Mouse (Mus musculus) stomach, postnatal 0 days (tissue): Measurements from ENCODE around the gene Zfp362. TPM values are rescaled to one million over a fixed set of nuclear protein-coding genes. Genes with fewer than 3 reads are reported as not detected.

Experiments
- ATAC-seq: fragments of 200-750 bp; cut with Nextera tagmentation; 2 replicates; pipeline ENCODE4 v1.8.0; 2017; ENCODE audit not compliant: low FRiP score, low TSS enrichment
- DNase-seq: peaks from one replicate; pipeline ENCODE4 v3.0.0-alpha.2; 2016; ENCODE audit warnings: low spot score
- H3K27ac ChIP-seq: fragments of 300-500 bp; sonication (generic); replicated peaks from 2 replicates; pipeline ENCODE4 v1.5.1; 2014; ENCODE audit warnings: mild to moderate bottlenecking, control low read depth
- H3K27me3 ChIP-seq: fragments of 300-500 bp; sonication (generic); 2 replicates; pipeline ENCODE4 v1.6.1; 2014; ENCODE audit warnings: low read length; ENCODE audit not compliant: control insufficient read depth, insufficient read depth
- H3K36me3 ChIP-seq: fragments of 300-500 bp; sonication (generic); 2 replicates; pipeline ENCODE4 v1.6.1; 2014; ENCODE audit warnings: low read length, mixed read lengths; ENCODE audit not compliant: control insufficient read depth, insufficient read depth
- H3K4me1 ChIP-seq: fragments of 300-500 bp; sonication (generic); replicated peaks from 2 replicates; pipeline ENCODE4 v1.6.1; 2014; ENCODE audit warnings: antibody characterized with exemption; ENCODE audit not compliant: control insufficient read depth, insufficient read depth
- H3K4me2 ChIP-seq: fragments of 300-500 bp; sonication (generic); replicated peaks from 2 replicates; pipeline ENCODE4 v1.6.1; 2014; ENCODE audit warnings: low read depth, mild to moderate bottlenecking, control low read depth, moderate library complexity
- H3K4me3 ChIP-seq: fragments of 300-500 bp; sonication (generic); 2 replicates; pipeline ENCODE4 v1.5.1; 2014; ENCODE audit warnings: low read depth, low read length, control low read depth
- H3K9ac ChIP-seq: fragments of 300-500 bp; sonication (generic); 2 replicates; pipeline ENCODE4 v1.6.1; 2014; ENCODE audit warnings: mild to moderate bottlenecking, low read length, control low read depth, mixed read lengths
- H3K9me3 ChIP-seq: fragments of 300-500 bp; sonication (generic); 2 replicates; pipeline ENCODE4 v1.6.1; 2016; ENCODE audit warnings: low read length; ENCODE audit not compliant: control insufficient read depth
- CTCF ChIP-seq: IDR thresholded peaks from 2 replicates; pipeline ENCODE4 v1.5.1; 2016; ENCODE audit warnings: antibody characterized with exemption, low read depth, mild to moderate bottlenecking, moderate library complexity
- EP300 ChIP-seq: optimal IDR thresholded peaks from 2 replicates; pipeline ENCODE3; 2016; ENCODE audit warnings: antibody characterized with exemption
- WGBS: fragments of 180-500 bp; shearing (Covaris S2); extraction: QIAGEN DNeasy Blood & Tissue Kit; methylation state at CpG from one replicate; pipeline ENCODE4 v1.1.7; 2014; 5-methylcytosine and 5-hydroxymethylcytosine counted together
- polyA plus RNA-seq: library from polyadenylated mRNA; unstranded; fragments of >200 nt; fragmentation: Nextera tagmentation; extraction: Ambion mirVana; gene quantifications from 2 replicates; pipeline ENCODE4 v1.2.1, GENCODE M21; 2015

The Zfp362 gene
- polyA plus RNA-seq, 1 experiment from 2014 or later: 11.3 TPM

DNA sequence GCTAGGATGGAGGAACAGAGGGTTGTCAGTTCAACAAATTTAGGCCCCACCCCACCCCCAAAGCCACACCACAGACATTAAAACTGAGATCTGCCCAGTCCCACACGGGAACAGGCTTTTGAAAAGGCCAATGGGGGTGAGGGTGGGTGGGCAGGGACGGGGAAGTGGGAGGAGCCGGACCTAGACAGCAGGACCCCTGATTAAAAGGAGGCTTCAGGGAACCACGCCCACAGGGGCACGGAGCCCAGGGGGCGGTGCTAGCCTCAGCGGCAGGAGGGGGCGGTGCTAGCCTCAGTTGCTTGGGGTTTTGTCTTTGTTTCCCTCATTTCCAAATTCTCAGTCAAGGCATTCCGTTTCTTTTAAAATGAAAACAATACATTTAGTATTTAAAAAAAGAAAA, 10.2 kb downstream of the Zfp362 start:
- H3K4me3 ChIP-seq: no peak overlapping the region
- no peak overlapping the region for H3K27ac ChIP-seq
- no peaks in the 10 kb centered on the region for H3K9me3 ChIP-seq
- H3K36me3 ChIP-seq: 0 out of 2 replicates have a peak, but pooled peaks cover 2% of the 10 kb centered on the region
- TF ChIP-seq EP300 (no peak), CTCF (no peak)
- no peaks in the 10 kb centered on the region for H3K27me3 ChIP-seq
- H3K4me1 ChIP-seq: no peaks in the 10 kb centered on the region
- no peak overlapping the region for H3K9ac ChIP-seq
- 20% methylated on average over 9 of the region's 9 CpGs for WGBS
- ATAC-seq (no peak; the same call in 1 of the 2 replicates), DNase-seq (peak; percentile 36)
- no peak overlapping the region; the same call in 1 of the 2 replicates for H3K4me2 ChIP-seq

DNA sequence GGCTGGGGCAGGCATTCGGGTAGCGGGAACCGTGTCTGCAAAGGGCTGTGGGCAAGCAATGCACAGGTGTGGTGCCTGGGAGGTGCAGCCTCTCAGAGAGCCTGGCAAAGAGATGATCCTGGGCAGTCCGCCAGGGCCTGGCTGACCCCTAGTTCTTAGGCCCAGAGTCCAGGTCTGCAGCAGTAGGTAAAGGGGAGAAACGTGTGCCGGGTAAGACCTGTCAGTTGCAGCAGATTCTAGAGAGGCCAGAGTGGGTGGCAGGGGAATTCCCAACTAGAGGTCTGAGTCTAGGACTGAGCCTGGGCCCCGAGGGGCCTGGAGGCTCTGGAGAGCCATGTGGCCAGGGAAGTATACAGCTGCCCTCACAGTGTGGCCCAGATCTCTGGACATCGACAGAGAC, 11.6 kb downstream of the Zfp362 start:
- ATAC-seq (no peak), DNase-seq (no peak)
- H3K9ac ChIP-seq: no peak overlapping the region
- TF ChIP-seq CTCF: no peak
- TF ChIP-seq EP300: no peak
- H3K27me3 ChIP-seq: no peaks in the 10 kb centered on the region
- H3K27ac ChIP-seq: no peak overlapping the region
- H3K4me1 ChIP-seq: no peaks in the 10 kb centered on the region
- H3K9me3 ChIP-seq: no peaks in the 10 kb centered on the region
- no peak overlapping the region for H3K4me2 ChIP-seq
- H3K36me3 ChIP-seq: 0 out of 2 replicates have a peak, but pooled peaks cover 2% of the 10 kb centered on the region
- WGBS: 80% methylated on average over 8 of the region's 8 CpGs
- H3K4me3 ChIP-seq: no peak overlapping the region

DNA sequence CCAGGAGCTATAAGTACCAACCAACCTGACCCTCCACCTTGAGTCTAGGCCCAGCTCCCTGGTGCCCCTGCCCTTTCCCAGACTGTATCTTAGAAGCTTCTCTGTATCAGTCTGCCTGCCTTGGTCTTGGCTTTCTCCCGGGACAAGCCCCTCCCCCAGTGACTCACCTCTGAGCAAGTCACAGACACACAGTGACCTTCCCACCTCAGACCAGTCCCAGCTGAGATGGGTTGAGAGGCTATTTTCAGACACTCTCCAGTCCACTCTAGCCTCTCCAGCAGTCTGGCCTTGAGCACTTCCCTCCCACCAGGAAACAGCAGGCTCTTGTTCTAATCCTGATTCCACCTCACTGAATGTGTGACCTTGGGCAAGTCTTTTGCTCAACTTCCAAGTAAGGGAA, 12.1 kb downstream of the Zfp362 start:
- H3K4me1 ChIP-seq: no peaks in the 10 kb centered on the region
- 0 out of 2 replicates have a peak, but pooled peaks cover 2% of the 10 kb centered on the region for H3K36me3 ChIP-seq
- no peak overlapping the region for H3K9ac ChIP-seq
- H3K9me3 ChIP-seq: no peaks in the 10 kb centered on the region
- no peak overlapping the region for H3K4me2 ChIP-seq
- H3K27ac ChIP-seq: no peak overlapping the region
- 5% methylated on average over 1 of the region's 1 CpGs for WGBS
- TF ChIP-seq EP300: no peak
- peak; percentile 40 for DNase-seq
- H3K4me3 ChIP-seq: no peak overlapping the region
- ATAC-seq: no peak
- no peaks in the 10 kb centered on the region for H3K27me3 ChIP-seq

DNA sequence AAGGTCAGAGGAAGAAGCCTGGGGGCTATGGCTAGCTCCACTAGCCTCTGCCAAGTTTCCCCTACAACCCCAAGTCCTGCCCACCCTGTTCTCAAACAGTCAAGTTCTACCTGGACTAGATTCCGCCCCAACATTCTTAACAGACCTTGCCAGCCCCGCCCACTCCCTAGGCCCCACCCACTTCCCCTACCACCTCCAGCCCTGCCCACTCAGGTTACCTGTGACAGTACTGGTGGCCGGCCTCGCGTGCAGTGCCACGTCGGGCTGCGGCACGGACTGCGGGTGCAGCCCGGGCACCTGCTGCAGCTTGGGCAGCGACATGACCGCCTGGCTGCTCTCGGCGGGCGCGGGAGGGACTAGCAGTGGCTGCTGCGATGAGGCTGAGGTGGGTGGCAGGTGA, 16.2 kb downstream of the Zfp362 start:
- peaks cover 21% of the 10 kb centered on the region for H3K36me3 ChIP-seq
- DNase-seq: peak; percentile 90
- H3K4me3 ChIP-seq: 0 out of 2 replicates have a peak overlapping the region, but pooled peaks have one; percentile 19
- 38% methylated on average over 18 of the region's 18 CpGs for WGBS
- H3K4me1 ChIP-seq: no peaks in the 10 kb centered on the region
- TF ChIP-seq EP300 (no peak), CTCF (no peak)
- no peaks in the 10 kb centered on the region for H3K9me3 ChIP-seq
- H3K9ac ChIP-seq: 0 out of 2 replicates have a peak overlapping the region, but pooled peaks have one; percentile 27
- H3K27ac ChIP-seq: no peak overlapping the region
- H3K4me2 ChIP-seq: peak overlapping the region; percentile 39
- ATAC-seq: peak; percentile 91
- H3K27me3 ChIP-seq: no peaks in the 10 kb centered on the region

DNA sequence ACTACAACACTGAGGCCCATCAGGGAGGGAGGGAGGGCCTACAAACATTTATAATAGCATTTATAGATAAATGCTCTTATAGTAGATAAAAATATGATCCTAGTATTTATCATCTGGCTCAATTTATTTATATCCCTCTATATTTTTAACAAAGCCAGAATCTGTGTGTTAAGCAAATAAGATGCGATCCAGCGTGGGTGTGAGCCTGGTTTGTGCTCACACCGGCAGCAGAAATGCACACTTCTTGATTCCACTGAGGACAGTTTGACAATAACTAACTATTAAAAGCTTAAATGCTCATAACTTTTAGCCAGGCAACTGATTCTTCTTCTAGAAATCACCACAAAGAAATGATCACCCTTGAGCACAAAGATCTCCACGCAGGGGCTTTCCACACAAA, 17.7 kb downstream of the Zfp362 start:
- Histone ChIP-seq H3K27ac (no peak overlapping the region), H3K36me3 (peaks cover 19% of the 10 kb centered on the region)
- WGBS: 85% methylated on average over 4 of the region's 4 CpGs

DNA sequence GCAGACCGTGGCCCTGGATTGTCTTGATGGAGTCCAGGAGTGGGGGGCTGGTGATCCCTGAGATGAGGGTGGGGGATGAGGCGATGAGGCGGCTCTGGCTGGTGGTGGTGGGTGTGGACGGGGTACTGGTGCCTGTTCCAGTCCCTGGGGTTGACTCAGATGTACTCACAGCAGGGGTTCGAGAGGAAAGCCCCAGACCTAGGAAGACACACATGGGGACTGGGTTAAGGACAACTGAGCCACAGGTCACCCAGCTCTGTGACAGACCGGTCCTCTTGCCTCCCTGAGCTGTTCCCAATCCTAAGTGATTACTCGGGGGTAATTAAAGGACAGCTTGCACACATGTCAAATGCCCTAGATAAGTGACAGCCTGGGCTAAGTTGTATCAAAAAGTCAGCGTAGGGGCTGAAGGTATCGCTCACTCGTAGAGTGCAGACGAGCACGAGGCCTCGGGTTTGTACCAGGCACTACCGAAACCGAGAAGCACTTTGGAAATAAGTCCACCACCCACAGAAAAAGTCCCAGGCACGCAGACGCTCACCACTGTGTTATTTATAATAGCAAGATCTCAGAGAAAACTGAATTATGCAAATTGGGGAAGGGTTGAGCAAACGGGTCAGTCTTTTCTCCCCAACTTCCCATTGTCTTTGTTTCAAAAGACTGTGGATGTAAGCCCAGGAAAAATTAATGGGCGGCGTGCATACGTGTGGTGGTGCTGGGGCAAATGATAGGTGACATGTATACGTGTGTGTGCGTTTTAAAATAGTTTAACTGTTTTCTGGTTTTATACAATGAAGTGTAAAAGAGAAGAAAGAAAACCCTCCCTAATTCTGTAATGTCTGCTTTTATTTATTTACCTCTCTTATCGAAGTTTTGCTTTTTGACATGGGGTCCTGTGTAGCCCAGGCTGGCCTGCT, 18.6 kb downstream of the Zfp362 start:
- TF ChIP-seq CTCF (no peak), EP300 (no peak)

More for the DNA sequence above, 17.7 kb downstream of the Zfp362 start:
- H3K4me2 ChIP-seq: no peak overlapping the region
- H3K9me3 ChIP-seq: no peaks in the 10 kb centered on the region
- TF ChIP-seq CTCF: no peak
- no peak overlapping the region for H3K4me3 ChIP-seq
- no peaks in the 10 kb centered on the region for H3K4me1 ChIP-seq
- H3K27me3 ChIP-seq: no peaks in the 10 kb centered on the region
- no peak overlapping the region for H3K9ac ChIP-seq
- ATAC-seq (no peak), DNase-seq (no peak)

More for the DNA sequence above, 18.6 kb downstream of the Zfp362 start:
- DNase-seq (no peak), ATAC-seq (no peak)
- Histone ChIP-seq H3K4me2 (no peak overlapping the region), H3K27me3 (no peaks in the 10 kb centered on the region), H3K4me3 (no peak overlapping the region), H3K9me3 (no peaks in the 10 kb centered on the region), H3K4me1 (no peaks in the 10 kb centered on the region), H3K27ac (no peak overlapping the region), H3K9ac (no peak overlapping the region), H3K36me3 (peaks cover 21% of the 10 kb centered on the region)
- WGBS: 88% methylated on average over 24 of the region's 24 CpGs
